Mouse (Mus musculus): Measurements from ENCODE around the gene Lrp3. TPM values are rescaled to one million over a fixed set of nuclear protein-coding genes. Genes with fewer than 3 reads are reported as not detected.

Lrp3 gene
- polyA plus RNA-seq, 1 experiment = 3.6 TPM

- Histone ChIP-seq H3K4me1 (ENCODE audit: control insufficient read depth, insufficient read depth, low read length) (no peaks in the 10 kb centered on the region), H3K36me3 (ENCODE audit: control insufficient read depth, insufficient read depth, low read length, poor library complexity, severe bottlenecking) (no peaks in the 10 kb centered on the region), H3K4me3 (ENCODE audit: low read depth, low read length) (no peak overlapping the region), H3K27ac (ENCODE audit: insufficient read depth, low read length) (no peak overlapping the region), H3K9me3 (replicated peaks; ENCODE audit: control insufficient read depth, insufficient read depth, low read length, poor library complexity, severe bottlenecking) (no peaks in the 10 kb centered on the region; the same call in 1 of the 2 replicates), H3K27me3 (ENCODE audit: control insufficient read depth, insufficient read depth, low read length, poor library complexity, severe bottlenecking) (no peaks in the 10 kb centered on the region), H3K9ac (ENCODE audit: low read depth, poor library complexity, severe bottlenecking) (no peak overlapping the region)
- TF ChIP-seq EP300 (IDR thresholded peaks at IDR 0.05; ENCODE audit: insufficient read depth, low read depth, low read length) (no peak), POLR2A (IDR thresholded peaks at IDR 0.05; ENCODE audit: insufficient read depth, low read length) (no peak), CTCF (IDR thresholded peaks at IDR 0.05; ENCODE audit: low read depth, low read length) (no peak)
Observed at GRCm38 (mm10) chr7:35157512-35157911, 57.8 kb downstream of the Lrp3 start.

DNA sequence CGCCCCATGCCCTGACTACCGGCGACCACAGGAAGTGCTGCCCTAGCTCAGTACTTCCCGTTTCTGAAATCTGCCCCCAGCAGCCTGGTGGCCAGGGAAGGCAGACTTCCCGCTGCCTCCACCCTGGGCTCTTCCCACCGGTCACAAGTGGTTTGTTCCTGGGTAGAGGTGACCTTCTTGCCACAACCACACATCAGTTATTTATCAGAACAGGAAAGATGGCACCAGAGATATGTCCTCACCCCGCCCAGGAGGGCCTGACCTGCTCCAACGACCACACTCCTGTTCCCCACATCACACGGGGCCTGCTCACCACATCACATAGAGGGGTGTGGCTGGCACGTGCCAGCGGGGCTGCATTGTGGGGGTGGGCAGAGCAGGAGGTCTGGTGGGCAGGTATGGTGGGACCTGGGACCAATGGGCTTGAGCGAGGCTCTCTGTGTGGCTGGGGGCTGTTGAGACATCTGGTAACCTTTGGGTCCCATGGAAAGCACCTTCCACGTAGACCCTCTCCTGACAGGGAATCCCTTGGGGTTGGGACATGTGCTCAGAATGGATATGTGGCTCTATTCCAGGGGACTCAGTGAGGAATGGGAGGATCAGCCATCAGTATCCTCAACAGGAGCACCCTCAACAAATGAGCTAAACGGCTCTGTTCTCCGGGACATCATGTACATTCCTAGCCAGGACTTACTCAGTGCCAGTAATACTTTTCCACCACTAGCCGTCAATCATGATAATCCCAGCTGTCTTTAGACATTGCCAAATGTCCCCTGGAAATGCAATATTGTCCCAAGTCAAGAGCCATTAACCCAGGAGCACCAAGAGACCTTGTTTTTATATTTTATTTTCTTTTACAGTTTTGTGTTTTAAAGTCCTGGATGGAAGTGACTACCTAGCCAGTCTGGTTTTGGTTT is 58.5 kb downstream of the Lrp3 start:
- no peaks in the 10 kb centered on the region; the same call in 1 of the 2 replicates for H3K9me3 ChIP-seq (replicated peaks; ENCODE audit: control insufficient read depth, insufficient read depth, low read length, poor library complexity, severe bottlenecking)
- no peaks in the 10 kb centered on the region for H3K4me1 ChIP-seq (ENCODE audit: control insufficient read depth, insufficient read depth, low read length)
- no peak overlapping the region for H3K9ac ChIP-seq (ENCODE audit: low read depth, poor library complexity, severe bottlenecking)
- H3K4me3 ChIP-seq (ENCODE audit: low read depth, low read length) = no peak overlapping the region
- H3K36me3 ChIP-seq (ENCODE audit: control insufficient read depth, insufficient read depth, low read length, poor library complexity, severe bottlenecking) = no peaks in the 10 kb centered on the region
- H3K27ac ChIP-seq (ENCODE audit: insufficient read depth, low read length) = no peak overlapping the region
- no peak for TF ChIP-seq CTCF (IDR thresholded peaks at IDR 0.05; ENCODE audit: low read depth, low read length)
- TF ChIP-seq POLR2A (IDR thresholded peaks at IDR 0.05; ENCODE audit: insufficient read depth, low read length) = no peak
- no peak for TF ChIP-seq EP300 (IDR thresholded peaks at IDR 0.05; ENCODE audit: insufficient read depth, low read depth, low read length)
- no peaks in the 10 kb centered on the region for H3K27me3 ChIP-seq (ENCODE audit: control insufficient read depth, insufficient read depth, low read length, poor library complexity, severe bottlenecking)

GRCm38 (mm10) chr7:35154449-35154848 is 60.8 kb downstream of the Lrp3 start:
- no peaks in the 10 kb centered on the region for H3K9me3 ChIP-seq (replicated peaks; ENCODE audit: control insufficient read depth, insufficient read depth, low read length, poor library complexity, severe bottlenecking)
- TF ChIP-seq POLR2A (IDR thresholded peaks at IDR 0.05; ENCODE audit: insufficient read depth, low read length) = no peak
- TF ChIP-seq EP300 (IDR thresholded peaks at IDR 0.05; ENCODE audit: insufficient read depth, low read depth, low read length) = no peak
- no peak for TF ChIP-seq CTCF (IDR thresholded peaks at IDR 0.05; ENCODE audit: low read depth, low read length)
- H3K36me3 ChIP-seq (ENCODE audit: control insufficient read depth, insufficient read depth, low read length, poor library complexity, severe bottlenecking) = no peaks in the 10 kb centered on the region
- no peak overlapping the region for H3K4me3 ChIP-seq (ENCODE audit: low read depth, low read length)
- H3K27ac ChIP-seq (ENCODE audit: insufficient read depth, low read length) = no peak overlapping the region
- no peaks in the 10 kb centered on the region for H3K4me1 ChIP-seq (ENCODE audit: control insufficient read depth, insufficient read depth, low read length)
- H3K27me3 ChIP-seq (ENCODE audit: control insufficient read depth, insufficient read depth, low read length, poor library complexity, severe bottlenecking) = no peaks in the 10 kb centered on the region
- H3K9ac ChIP-seq (ENCODE audit: low read depth, poor library complexity, severe bottlenecking) = no peak overlapping the region

GRCm38 (mm10) chr7:35150860-35151259 is 64.4 kb downstream of the Lrp3 start:
- Histone ChIP-seq H3K27ac (ENCODE audit: insufficient read depth, low read length) (no peak overlapping the region), H3K9me3 (replicated peaks; ENCODE audit: control insufficient read depth, insufficient read depth, low read length, poor library complexity, severe bottlenecking) (no peaks in the 10 kb centered on the region), H3K9ac (ENCODE audit: low read depth, poor library complexity, severe bottlenecking) (no peak overlapping the region), H3K36me3 (ENCODE audit: control insufficient read depth, insufficient read depth, low read length, poor library complexity, severe bottlenecking) (no peaks in the 10 kb centered on the region), H3K4me3 (ENCODE audit: low read depth, low read length) (no peak overlapping the region), H3K27me3 (ENCODE audit: control insufficient read depth, insufficient read depth, low read length, poor library complexity, severe bottlenecking) (no peaks in the 10 kb centered on the region), H3K4me1 (ENCODE audit: control insufficient read depth, insufficient read depth, low read length) (peaks cover 1% of the 10 kb centered on the region)
- TF ChIP-seq POLR2A (IDR thresholded peaks at IDR 0.05; ENCODE audit: insufficient read depth, low read length) = no peak
- TF ChIP-seq CTCF (IDR thresholded peaks at IDR 0.05; ENCODE audit: low read depth, low read length) = no peak
- no peak for TF ChIP-seq EP300 (IDR thresholded peaks at IDR 0.05; ENCODE audit: insufficient read depth, low read depth, low read length)

Other genes starting within 250 kb of the Lrp3 start
- gene Cebpg, start 158.9 kb downstream of the Lrp3 start, polyA plus RNA-seq (2011; ENCODE audit: insufficient read depth, insufficient read length, low read depth, missing spikeins) = 31.9 and 33.0 TPM in 2 replicates
- 1.7 TPM in 2 replicates for gene Cebpa, start 96.2 kb downstream of the Lrp3 start, polyA plus RNA-seq (2011; ENCODE audit: insufficient read depth, insufficient read length, low read depth, missing spikeins)
- gene Slc7a10, start 29.1 kb downstream of the Lrp3 start, polyA plus RNA-seq (2011; ENCODE audit: insufficient read depth, insufficient read length, low read depth, missing spikeins) = not detected in 2 replicates
- gene Gpatch1, start 102.9 kb upstream of the Lrp3 start, polyA plus RNA-seq (2011; ENCODE audit: insufficient read depth, insufficient read length, low read depth, missing spikeins) = 12.5 and 12.7 TPM in 2 replicates
- 22.1 and 26.5 TPM in 2 replicates for gene Rhpn2, start 118.7 kb upstream of the Lrp3 start, polyA plus RNA-seq (2011; ENCODE audit: insufficient read depth, insufficient read length, low read depth, missing spikeins)
- 8.7 and 9.1 TPM in 2 replicates for gene Faap24, start 181.3 kb upstream of the Lrp3 start, polyA plus RNA-seq (2011; ENCODE audit: insufficient read depth, insufficient read length, low read depth, missing spikeins)
- gene Cep89, start 181.5 kb upstream of the Lrp3 start, polyA plus RNA-seq (2011; ENCODE audit: insufficient read depth, insufficient read length, low read depth, missing spikeins) = 37.2 and 40.2 TPM in 2 replicates
- gene Slc7a9, start 233.3 kb upstream of the Lrp3 start, polyA plus RNA-seq (2011; ENCODE audit: insufficient read depth, insufficient read length, low read depth, missing spikeins) = 0.33 and 0.69 TPM in 2 replicates

Data from ES-Bruce4 (cell line).